Mouse (Mus musculus) hindbrain, postnatal 0 days (tissue): ENCODE results near the gene Lrp1. TPM values are rescaled to one million over a fixed set of nuclear protein-coding genes. Genes with fewer than 3 reads are reported as not detected.

ENCODE experiments used
- ATAC-seq: fragments of 200-750 bp; cut with Nextera tagmentation; 2 replicates; pipeline ENCODE4 v1.8.0; 2017; ENCODE audit warnings: mild to moderate bottlenecking, moderate TSS enrichment, moderate library complexity
- DNase-seq: peaks from one replicate; pipeline ENCODE4 v3.0.0-alpha.2; 2015; ENCODE audit warnings: low spot score
- H3K27ac ChIP-seq: fragments of 300-500 bp; sonication (generic); 2 replicates; pipeline ENCODE4 v1.5.1; 2014; ENCODE audit warnings: mild to moderate bottlenecking
- H3K27me3 ChIP-seq: fragments of 300-500 bp; sonication (generic); 2 replicates; pipeline ENCODE4 v1.6.1; 2014; ENCODE audit warnings: low read length, mixed read lengths; ENCODE audit not compliant: insufficient read depth
- H3K36me3 ChIP-seq: fragments of 300-500 bp; sonication (generic); 2 replicates; pipeline ENCODE4 v1.6.1; 2014; ENCODE audit warnings: low read length, mixed read lengths; ENCODE audit not compliant: insufficient read depth
- H3K4me1 ChIP-seq: fragments of 300-500 bp; sonication (generic); 2 replicates; pipeline ENCODE4 v1.6.1; 2014; ENCODE audit warnings: antibody characterized with exemption, low read length, mixed read lengths; ENCODE audit not compliant: insufficient read depth
- H3K4me2 ChIP-seq: fragments of 300-500 bp; sonication (generic); 2 replicates; pipeline ENCODE4 v1.6.1; 2014; ENCODE audit warnings: low read depth, mild to moderate bottlenecking, low read length, moderate library complexity, mixed read lengths
- H3K4me3 ChIP-seq: fragments of 300-500 bp; sonication (generic); 2 replicates; pipeline ENCODE4 v1.5.1; 2014; ENCODE audit warnings: low read length
- H3K9ac ChIP-seq: fragments of 300-500 bp; sonication (generic); replicated peaks from 2 replicates; pipeline ENCODE4 v1.6.1; 2014; ENCODE audit warnings: mild to moderate bottlenecking, low read length, moderate library complexity, mixed read lengths
- H3K9me3 ChIP-seq: fragments of 300-500 bp; sonication (generic); 2 replicates; pipeline ENCODE4 v1.6.1; 2016; ENCODE audit warnings: low read length, mixed read lengths
- CTCF ChIP-seq: IDR thresholded peaks from 2 replicates; pipeline ENCODE4 v1.5.1; 2016; ENCODE audit warnings: antibody characterized with exemption, control low read depth, low read depth
- WGBS: fragments of 180-500 bp; shearing (Covaris S2); extraction: QIAGEN DNeasy Blood & Tissue Kit; methylation state at CpG from one replicate; pipeline ENCODE4 v1.1.7; 2014; 5-methylcytosine and 5-hydroxymethylcytosine counted together
- polyA plus RNA-seq: library from polyadenylated mRNA; unstranded; fragments of >200 nt; fragmentation: Nextera tagmentation; extraction: Ambion mirVana; gene quantifications from 2 replicates; pipeline ENCODE4 v1.2.1, GENCODE M21; 2015
- total RNA-seq: library from RNA; depleted of rRNA; stranded (reverse); fragments of >200 nt; gene quantifications from 2 replicates; pipeline ENCODE4 v1.2.3, GENCODE M21; 2014

Lrp1 gene
- total and polyA plus RNA-seq, 2 experiments from 2014 or later = 75.5 to 245 TPM

DNA sequence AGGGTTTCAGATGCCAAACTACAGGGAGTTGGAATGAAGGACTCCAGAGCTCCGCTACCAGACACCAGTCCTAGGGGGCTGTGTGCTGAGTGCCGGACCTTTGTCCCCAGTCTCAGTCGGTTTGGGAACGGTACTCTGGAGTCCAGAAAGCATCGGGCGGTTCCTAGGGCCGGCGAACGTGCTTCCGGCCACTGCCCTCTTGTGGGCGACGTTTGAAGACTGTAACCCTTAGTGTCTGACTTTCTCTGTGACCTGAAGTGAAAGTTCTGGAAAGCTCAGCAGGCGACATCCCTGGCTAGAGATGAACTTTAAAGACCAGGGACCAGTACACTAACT is 1.1 kb upstream of the Lrp1 start:
- H3K9me3 ChIP-seq = no peaks in the 10 kb centered on the region
- no peaks in the 10 kb centered on the region for H3K27me3 ChIP-seq
- H3K9ac ChIP-seq = peak overlapping the region; percentile 96
- ATAC-seq (peak; percentile 24), DNase-seq (peak; percentile 68)
- peak overlapping the region; percentile 87 for H3K27ac ChIP-seq
- H3K4me2 ChIP-seq = peak overlapping the region; percentile 93
- peak overlapping the region; percentile 63 for H3K4me3 ChIP-seq
- no peaks in the 10 kb centered on the region for H3K36me3 ChIP-seq
- WGBS = 1% methylated on average over 13 of the region's 13 CpGs
- TF ChIP-seq CTCF = peak; percentile 71
- peaks cover 22% of the 10 kb centered on the region for H3K4me1 ChIP-seq

DNA sequence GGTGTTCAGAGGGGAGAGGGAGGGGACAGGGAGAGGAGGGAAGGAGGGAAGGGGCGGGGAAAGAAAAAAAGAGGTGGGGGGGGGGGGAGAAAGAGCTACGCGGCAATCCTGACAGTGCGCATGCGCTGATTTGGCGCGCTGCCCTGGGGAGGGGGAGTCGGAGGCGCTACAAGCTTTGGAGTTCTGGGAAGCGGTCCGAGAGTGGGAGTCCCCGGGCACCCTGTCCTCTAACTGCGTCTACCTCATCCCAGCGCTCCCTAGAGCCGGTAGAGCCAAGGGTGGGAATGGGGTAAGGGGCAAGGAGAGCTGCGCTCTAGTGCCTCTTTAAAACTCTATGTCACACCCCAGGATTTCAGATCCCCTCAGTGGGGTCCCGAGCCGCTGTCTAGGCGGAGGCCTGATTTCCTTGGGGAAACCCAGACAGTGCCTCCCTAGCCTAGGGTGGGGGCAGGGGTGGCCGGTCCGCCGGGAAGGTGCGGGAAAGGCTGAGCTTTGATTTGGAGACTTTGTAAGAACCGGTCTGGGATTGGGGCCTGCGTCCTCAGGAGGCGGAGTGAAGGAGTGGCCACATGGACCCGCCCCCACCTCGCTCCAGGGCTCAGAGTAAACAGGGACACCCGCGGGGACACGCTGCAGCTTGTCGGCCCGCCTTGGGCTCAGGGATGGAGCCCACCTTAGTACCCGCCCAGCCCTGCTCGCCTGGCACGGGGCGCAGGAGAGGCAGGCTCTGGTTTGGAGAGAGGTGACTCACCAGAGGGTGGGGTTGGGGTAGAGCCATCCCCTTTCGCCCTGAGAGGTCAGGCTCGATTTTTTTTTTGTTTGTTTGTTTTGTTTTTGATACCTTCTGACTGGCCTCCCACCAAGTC is 476 bp upstream of the Lrp1 start:
- DNase-seq (peak; percentile 94), ATAC-seq (peak; percentile 76)
- Histone ChIP-seq H3K9me3 (no peaks in the 10 kb centered on the region), H3K4me3 (peak overlapping the region; percentile 63), H3K27me3 (no peaks in the 10 kb centered on the region), H3K4me2 (peak overlapping the region; percentile 93), H3K4me1 (peaks cover 25% of the 10 kb centered on the region), H3K36me3 (no peaks in the 10 kb centered on the region), H3K27ac (peak overlapping the region; percentile 87), H3K9ac (peak overlapping the region; percentile 96)
- 1% methylated on average over 29 of the region's 39 CpGs for WGBS
- no peak for TF ChIP-seq CTCF

DNA sequence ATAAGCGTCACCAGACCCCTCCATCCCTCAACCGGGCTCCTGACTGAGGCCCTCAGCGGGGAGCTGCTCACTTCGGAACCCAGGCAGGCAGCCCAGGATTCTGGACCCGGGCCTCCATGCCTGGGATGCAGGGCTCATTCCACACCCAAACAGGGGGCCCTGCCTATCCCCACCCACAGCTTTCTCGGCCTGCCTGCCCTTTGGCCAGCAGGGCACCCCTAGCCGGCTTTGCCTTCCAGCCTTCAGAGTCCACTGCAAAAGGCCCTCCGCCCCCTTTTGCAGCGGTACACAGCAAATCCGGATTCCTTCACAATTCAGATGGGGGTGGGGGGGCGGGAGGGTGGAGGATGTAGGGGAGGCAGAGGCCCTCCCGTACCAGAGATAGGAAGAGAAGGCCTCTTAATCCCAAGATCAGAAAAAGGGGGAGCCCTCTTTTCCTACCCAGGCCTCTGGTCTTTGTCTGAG is 975 bp downstream of the Lrp1 start:
- TF ChIP-seq CTCF = no peak; the same call in 1 of the 2 replicates
- Histone ChIP-seq H3K4me2 (peak overlapping the region; percentile 93), H3K27me3 (no peaks in the 10 kb centered on the region), H3K9ac (peak overlapping the region; percentile 96), H3K36me3 (no peaks in the 10 kb centered on the region), H3K4me1 (peaks cover 39% of the 10 kb centered on the region), H3K4me3 (peak overlapping the region; percentile 63), H3K27ac (peak overlapping the region; percentile 89), H3K9me3 (no peaks in the 10 kb centered on the region)
- peak; percentile 10 for ATAC-seq
- WGBS = 3% methylated on average over 12 of the region's 12 CpGs
- peak; percentile 43 for DNase-seq

DNA sequence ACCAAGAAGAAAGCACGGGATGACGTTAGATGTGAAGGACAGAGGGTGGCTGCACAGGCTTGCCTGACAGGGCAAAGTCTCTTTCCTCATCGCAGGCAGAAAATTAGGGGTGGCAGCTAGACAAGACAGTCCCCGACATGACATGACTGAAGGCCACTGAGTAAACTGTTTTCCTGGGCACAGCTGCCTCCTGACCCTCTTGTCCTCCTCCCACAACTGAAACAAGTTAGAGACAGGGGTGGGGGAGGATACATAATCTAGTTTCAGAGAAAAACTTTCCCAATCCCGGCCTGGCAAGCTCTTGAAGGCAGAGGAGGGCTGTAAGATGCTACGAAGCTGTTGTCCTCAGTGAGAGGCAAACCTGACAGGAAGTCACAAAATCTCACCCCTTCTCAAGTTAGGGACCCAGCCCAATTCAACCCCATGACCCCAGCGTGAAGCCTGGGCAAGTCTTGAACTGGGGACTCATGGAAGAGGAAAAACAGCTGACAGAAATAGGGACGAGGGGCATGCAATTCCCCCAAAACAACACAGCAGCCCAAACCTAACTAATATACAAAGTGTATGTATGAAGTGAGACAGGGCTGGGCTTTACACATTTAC is 1.7 kb downstream of the Lrp1 start:
- Histone ChIP-seq H3K9me3 (no peaks in the 10 kb centered on the region), H3K9ac (peak overlapping the region; percentile 96), H3K27ac (peak overlapping the region; percentile 89; the same call in 1 of the 2 replicates), H3K4me1 (peaks cover 46% of the 10 kb centered on the region), H3K36me3 (no peaks in the 10 kb centered on the region), H3K27me3 (no peaks in the 10 kb centered on the region), H3K4me3 (peak overlapping the region; percentile 63), H3K4me2 (peak overlapping the region; percentile 93)
- ATAC-seq (no peak), DNase-seq (no peak)
- no peak for TF ChIP-seq CTCF
- WGBS = 16% methylated on average over 8 of the region's 8 CpGs

DNA sequence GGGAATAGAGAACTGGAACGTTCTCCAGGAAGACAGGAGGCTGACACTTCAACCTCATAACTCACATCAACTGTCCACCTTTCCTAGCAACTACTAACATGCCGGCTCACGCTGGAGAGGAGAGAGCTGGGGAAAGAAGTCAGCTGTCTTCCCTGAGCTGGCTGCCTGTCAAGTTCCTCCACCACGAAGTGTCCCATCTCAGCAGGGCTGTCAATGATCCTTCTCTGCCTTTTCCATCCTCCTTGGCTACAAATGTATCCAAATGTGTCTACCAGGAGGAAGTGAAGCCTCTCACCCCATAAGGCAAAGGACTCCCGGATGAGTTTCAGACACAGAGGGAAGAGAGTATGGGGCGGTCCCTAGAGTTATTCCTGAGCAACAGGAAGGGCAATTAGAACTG is 2.8 kb downstream of the Lrp1 start:
- peak overlapping the region; percentile 93 for H3K4me2 ChIP-seq
- H3K4me1 ChIP-seq = peaks cover 52% of the 10 kb centered on the region
- no peaks in the 10 kb centered on the region for H3K36me3 ChIP-seq
- DNase-seq (no peak), ATAC-seq (no peak)
- H3K4me3 ChIP-seq = peak overlapping the region; percentile 63; the same call in 1 of the 2 replicates
- 26% methylated on average over 6 of the region's 6 CpGs for WGBS
- no peak for TF ChIP-seq CTCF
- H3K9me3 ChIP-seq = no peaks in the 10 kb centered on the region
- 0 out of 2 replicates have a peak overlapping the region, but pooled peaks have one; percentile 96 for H3K9ac ChIP-seq
- no peak overlapping the region for H3K27ac ChIP-seq
- H3K27me3 ChIP-seq = no peaks in the 10 kb centered on the region

DNA sequence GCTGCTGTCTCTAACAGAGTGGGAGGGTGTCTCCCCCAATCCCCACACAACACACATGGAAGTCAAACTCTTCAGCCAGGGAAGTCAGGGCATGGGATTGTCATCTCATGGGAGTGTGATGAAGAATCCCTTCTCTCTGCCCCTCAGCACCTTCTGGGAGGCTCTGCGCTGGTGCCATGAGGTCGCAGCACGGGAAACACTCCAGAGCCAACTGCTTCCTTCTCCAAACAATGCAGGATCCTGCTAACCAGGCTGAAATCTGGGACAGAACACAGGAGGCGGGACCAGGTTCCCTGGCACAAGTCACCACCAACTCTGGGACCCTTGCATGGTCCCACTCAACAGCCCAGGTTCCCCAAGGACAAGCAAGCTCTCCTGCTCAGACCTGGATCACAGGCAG is 3.7 kb downstream of the Lrp1 start:
- Histone ChIP-seq H3K36me3 (peaks cover 1% of the 10 kb centered on the region; the same call in 1 of the 2 replicates), H3K4me1 (peaks cover 52% of the 10 kb centered on the region), H3K27ac (peak overlapping the region; percentile 36; the same call in 1 of the 2 replicates), H3K4me3 (no peak overlapping the region), H3K27me3 (no peaks in the 10 kb centered on the region), H3K9me3 (no peaks in the 10 kb centered on the region), H3K4me2 (peak overlapping the region; percentile 93; the same call in 1 of the 2 replicates), H3K9ac (peak overlapping the region; percentile 29; the same call in 1 of the 2 replicates)
- no peak for ATAC-seq
- TF ChIP-seq CTCF = no peak
- DNase-seq = no peak
- 43% methylated on average over 4 of the region's 4 CpGs for WGBS
